Mouse (Mus musculus): ENCODE measurements around the gene Elmo1.

GRCm38 (mm10) chr13:20472301-20472831, 382.0 kb downstream of the Elmo1 start:
- TF ChIP-seq RAD21 (IDR thresholded peaks at IDR 0.05; ENCODE audit: low read depth, low read length) (no peak), NRF1 (IDR thresholded peaks at IDR 0.05; ENCODE audit: low read depth, low read length) (no peak), MAZ (IDR thresholded peaks at IDR 0.05; ENCODE audit: low read depth, low read length) (no peak)
